Mouse (Mus musculus) brain, adult 2 months (tissue): ENCODE measurements around the gene Higd1c.
"Not testable (repeated sequence)": the region's sequence is repeated elsewhere in the genome, so short reads cannot be mapped to it uniquely, and the experiment has no call there.

Source experiments
- DNase-seq: peaks from one replicate; pipeline ENCODE4 v3.0.0; 2011; ENCODE audit warnings: low read depth, low spot score

The Higd1c gene

GRCm38 (mm10) chr15:100410918-100411672 is 46.8 kb downstream of the Higd1c start:
- DNase-seq = no peak

- no peak for DNase-seq
Observed at GRCm38 (mm10) chr15:100411731-100412130, 47.4 kb downstream of the Higd1c start.

GRCm38 (mm10) chr15:100413306-100413705 is 49.0 kb downstream of the Higd1c start:
- DNase-seq = no peak

- no peak for DNase-seq
Observed at GRCm38 (mm10) chr15:100414011-100414410, 49.7 kb downstream of the Higd1c start.

- DNase-seq = no peak
Observed at GRCm38 (mm10) chr15:100414942-100415341, 50.6 kb downstream of the Higd1c start.

- DNase-seq = no peak
Observed at GRCm38 (mm10) chr15:100415684-100416083, 51.3 kb downstream of the Higd1c start.

GRCm38 (mm10) chr15:100417854-100418450 is 53.6 kb downstream of the Higd1c start:
- DNase-seq = no peak

- peak; percentile 10 for DNase-seq
Observed at GRCm38 (mm10) chr15:100419311-100419710, 55.0 kb downstream of the Higd1c start.

GRCm38 (mm10) chr15:100419901-100420745 is 55.8 kb downstream of the Higd1c start:
- no peak for DNase-seq

- DNase-seq = peak; percentile 54
Observed at GRCm38 (mm10) chr15:100421059-100421757, 56.9 kb downstream of the Higd1c start.

GRCm38 (mm10) chr15:100421758-100422197 is 57.4 kb downstream of the Higd1c start, which contains the start of gene Gm5475:
TSS of gene Gm5475 (plus strand) at chr15:100422147.
- DNase-seq = not testable (repeated sequence)

- peak; percentile 40 for DNase-seq
Observed at GRCm38 (mm10) chr15:100422476-100422875, 58.1 kb downstream of the Higd1c start.

GRCm38 (mm10) chr15:100422899-100423860 is 58.8 kb downstream of the Higd1c start:
- DNase-seq = peak; percentile 98

- DNase-seq = peak; percentile 44
Observed at GRCm38 (mm10) chr15:100423916-100424315, 59.6 kb downstream of the Higd1c start.

GRCm38 (mm10) chr15:100424396-100425122 is 60.2 kb downstream of the Higd1c start, which contains the start of gene Slc11a2:
TSS of gene Slc11a2 (minus strand) at chr15:100425072.
- DNase-seq = peak; percentile 16

- no peak for DNase-seq
Observed at GRCm38 (mm10) chr15:100428296-100428905, 64.1 kb downstream of the Higd1c start.

- peak; percentile 86 for DNase-seq
Observed at GRCm38 (mm10) chr15:100429959-100430565, 65.7 kb downstream of the Higd1c start.

- DNase-seq = no peak
Observed at GRCm38 (mm10) chr15:100433234-100433633, 68.9 kb downstream of the Higd1c start.
